Mouse (Mus musculus) liver, adult 10 weeks (tissue): Measurements from ENCODE around the gene Bicc1. TPM values are rescaled to one million over a fixed set of nuclear protein-coding genes. Genes with fewer than 3 reads are reported as not detected.

Experiments
- polyA plus RNA-seq: library from polyadenylated mRNA; stranded (reverse); fragments of 350-450 nt; fragmentation: Illumina TruSeq; extraction: RNeasy Lipid Tissue Mini Kit (QIAGEN cat#74804); gene quantifications from one replicate; pipeline ENCODE4 v1.2.3, GENCODE M21; 2014; ENCODE audit warnings: low read depth, low replicate concordance

The Bicc1 gene
- polyA plus RNA-seq: 3.8 TPM

GRCm38 (mm10) chr10:71159676-71160235, at the start of gene Bicc1:
Gene Bicc1 (minus strand): TSS chr10:71159700.

Other genes starting within 250 kb of the Bicc1 start
- 128 TPM for gene Tfam, start 78.6 kb upstream of the Bicc1 start, polyA plus RNA-seq
- 24.2 TPM for gene Ube2d1, start 125.6 kb upstream of the Bicc1 start, polyA plus RNA-seq
- 80.3 TPM for gene Cisd1, start 185.3 kb upstream of the Bicc1 start, polyA plus RNA-seq
- 34.2 TPM for gene Ipmk, start 188.1 kb upstream of the Bicc1 start, polyA plus RNA-seq